Mouse (Mus musculus): ENCODE data around the gene Prr29.

Gene Prr29

GRCm38 (mm10) chr11:106410507-106410906 is 45.2 kb downstream of the Prr29 start:
- DNase-seq: no peak

DNA sequence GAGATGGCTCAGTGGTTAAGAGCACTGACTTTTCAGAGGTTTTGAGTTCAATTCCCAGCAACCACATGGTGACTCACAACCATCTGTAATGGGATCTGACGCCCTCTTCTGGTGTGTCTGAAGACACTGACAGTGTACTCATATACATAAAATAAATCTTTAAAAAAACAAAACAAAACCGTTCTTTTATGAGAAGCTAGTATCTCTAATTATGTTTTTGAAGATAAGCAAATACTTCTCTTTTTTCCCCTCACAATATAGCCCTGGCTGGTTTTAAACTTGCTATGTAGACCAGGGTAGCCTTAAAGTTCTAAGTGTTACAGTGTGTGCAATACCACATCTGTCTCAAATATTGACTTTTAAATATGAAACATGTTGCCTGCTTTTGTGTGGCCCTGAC is 45.9 kb downstream of the Prr29 start:
- DNase-seq: no peak

- no peak for DNase-seq
These were observed 47.5 kb downstream of the Prr29 start for GRCm38 (mm10) chr11:106412641-106413360.

- DNase-seq: no peak
These were observed 51.1 kb downstream of the Prr29 start for GRCm38 (mm10) chr11:106416331-106416730.

- no peak for DNase-seq
These were observed 52.6 kb downstream of the Prr29 start for GRCm38 (mm10) chr11:106417860-106418259.

DNA sequence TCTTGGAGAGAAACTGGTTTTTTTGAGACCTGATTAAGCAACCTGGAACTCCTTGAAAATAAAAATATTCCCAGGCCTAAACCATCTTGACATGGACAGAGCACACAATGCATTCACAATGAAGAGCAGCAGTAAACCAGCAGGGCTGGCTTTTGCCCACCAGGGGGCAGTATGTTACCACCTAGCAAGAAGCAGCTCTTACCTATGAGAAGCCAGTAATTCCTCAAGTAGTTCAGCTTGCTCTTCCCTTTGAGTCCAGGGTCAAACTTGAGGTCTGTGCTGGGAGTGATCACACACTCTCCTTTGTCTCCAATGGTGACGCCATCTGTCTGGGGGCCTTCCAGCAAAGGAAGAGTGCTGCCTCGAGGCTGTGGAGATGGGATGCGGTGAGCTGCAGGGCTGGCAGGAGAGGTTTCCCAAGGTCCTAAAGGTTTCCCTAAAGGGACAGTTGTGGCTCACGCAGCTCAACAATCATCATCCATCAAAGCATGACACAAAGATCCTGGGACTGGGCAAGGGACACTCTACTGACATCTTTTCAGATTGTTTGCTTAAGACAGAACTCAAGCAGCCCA is 53.4 kb downstream of the Prr29 start:
- DNase-seq: peak; percentile 65 to 80

DNA sequence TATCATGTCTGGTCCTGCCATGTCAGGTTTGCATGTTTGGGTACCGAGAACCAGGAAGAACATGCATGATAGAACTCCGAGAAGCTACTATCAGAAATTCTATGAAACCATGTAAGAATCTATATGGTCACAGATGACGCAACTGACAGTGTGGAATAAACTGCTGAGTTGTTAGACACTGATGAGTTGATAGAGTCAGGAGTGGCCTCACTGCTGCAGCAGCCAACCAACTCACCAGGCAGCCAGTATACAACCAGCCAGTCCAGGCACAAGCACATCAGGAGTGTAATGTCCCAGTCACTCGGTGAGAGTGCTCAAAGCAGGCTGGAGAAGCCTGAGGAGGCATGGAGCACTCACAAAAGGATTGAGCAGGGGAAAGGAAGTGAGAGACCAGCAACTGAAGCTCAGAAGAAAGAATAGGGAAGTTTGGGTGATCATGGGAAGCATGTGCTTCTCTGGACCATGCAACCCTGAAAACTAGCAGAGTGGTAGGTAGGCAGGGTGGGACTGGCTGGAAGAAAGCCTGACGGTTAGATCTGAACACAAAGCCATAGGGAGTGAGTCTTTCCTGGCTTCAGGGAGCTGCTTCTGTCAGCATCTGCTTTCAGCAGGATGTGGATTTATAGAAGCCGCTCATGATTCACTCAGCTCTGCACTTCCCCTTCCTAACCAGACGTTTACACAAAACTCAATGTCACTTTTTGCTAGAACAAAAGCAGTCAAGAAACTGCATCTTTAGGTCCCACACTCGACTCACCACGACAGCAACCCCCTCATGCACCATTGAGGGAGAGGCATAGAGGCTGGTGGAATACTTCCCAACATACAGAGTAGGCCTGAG is 54.2 kb downstream of the Prr29 start:
- DNase-seq: peak in 1 of 2 experiments; percentile 29

DNA sequence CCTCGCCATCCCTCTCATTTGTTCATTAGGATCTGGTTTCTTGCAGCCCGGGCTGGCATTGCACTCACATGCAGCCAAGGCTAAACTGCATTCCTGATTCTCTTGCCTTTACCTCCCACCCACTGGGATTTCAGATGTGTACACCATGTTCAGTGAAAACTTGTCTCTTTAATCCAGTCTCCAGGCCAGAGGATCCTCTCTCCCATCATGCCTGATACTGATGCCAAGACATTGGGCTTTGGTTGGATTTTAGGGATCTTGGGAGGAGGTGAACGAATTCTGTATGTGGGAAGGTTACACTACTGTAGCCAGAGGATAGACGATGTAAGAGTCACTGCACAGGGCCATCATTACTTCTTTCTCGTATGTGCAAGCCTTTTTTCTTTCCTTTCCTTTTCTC is 59.9 kb downstream of the Prr29 start:
- DNase-seq: no peak

DNA sequence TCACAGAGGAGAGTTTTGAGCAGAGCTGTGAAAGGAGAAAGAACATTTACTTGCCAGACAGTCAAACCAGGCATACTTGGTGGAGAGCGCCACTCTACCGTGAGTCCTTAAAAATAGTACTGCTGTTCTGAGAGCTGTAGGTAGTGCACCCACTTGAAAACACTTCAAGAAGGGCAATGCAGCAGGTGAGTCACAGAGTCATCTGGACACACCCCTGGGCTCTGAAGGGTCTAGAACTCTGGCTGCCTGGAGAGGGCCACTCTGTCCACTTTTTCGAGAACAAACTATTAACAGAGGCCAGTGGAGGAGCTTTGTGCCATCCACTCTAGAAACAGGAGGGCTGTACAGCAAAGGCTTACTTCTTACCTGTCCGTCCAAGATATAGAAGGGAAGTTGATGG is 61.2 kb downstream of the Prr29 start:
- DNase-seq: no peak
